Mouse (Mus musculus): ENCODE results near the gene Ucma. TPM values are rescaled to one million over a fixed set of nuclear protein-coding genes. Genes with fewer than 3 reads are reported as not detected.
"Not testable (repeated sequence)": the region's sequence is repeated elsewhere in the genome, so short reads cannot be mapped to it uniquely, and the experiment has no call there.

Ucma gene
- polyA plus RNA-seq (2015; fragmentation: Nextera tagmentation; extraction: Ambion mirVana), result not detected in 2 replicates

- Histone ChIP-seq H3K4me3 (replicated peaks) (no peak within 1 kb of the TSS), H3K4me2 (no peak within 1 kb of the TSS), H3K36me3 (no peaks in the 10 kb centered on the region), H3K9me3 (replicated peaks) (no peaks in the 10 kb centered on the region), H3K4me1 (no peaks in the 10 kb centered on the region), H3K9ac (no peak within 1 kb of the TSS), H3K27ac (no peak within 1 kb of the TSS), H3K27me3 (no peaks in the 10 kb centered on the region)
- WGBS, result 67% methylated on average over 5 of the region's 5 CpGs
- ATAC-seq (replicated peaks; ENCODE audit: low FRiP score), result no peak
Measured at GRCm38 (mm10) chr2:4975807-4976206, at the start of gene Ucma. Gene Ucma, plus strand, starts transcription at chr2:4976122.

DNA sequence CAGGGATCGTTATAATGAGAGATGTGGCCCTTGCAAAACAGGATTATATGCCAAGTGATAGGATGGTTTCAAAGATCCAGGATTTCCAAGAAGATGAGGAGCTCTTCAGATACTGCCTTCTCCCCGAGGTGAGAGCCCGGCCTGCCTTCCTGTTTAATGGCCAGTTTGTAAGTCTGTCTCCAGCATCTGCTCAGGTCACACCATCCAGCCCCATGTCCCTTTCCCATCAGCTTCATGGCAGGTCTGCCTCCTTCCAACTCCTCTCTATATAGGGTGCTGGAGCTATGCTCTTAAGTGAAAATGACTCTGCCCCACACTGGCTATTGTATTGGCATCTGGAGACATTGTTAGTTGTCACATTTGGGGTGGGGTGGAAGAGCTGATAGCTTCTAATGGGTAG is 48.5 kb upstream of the Ucma start:
- Histone ChIP-seq H3K4me1 (no peaks in the 10 kb centered on the region), H3K9me3 (replicated peaks) (no peaks in the 10 kb centered on the region), H3K27me3 (no peaks in the 10 kb centered on the region), H3K9ac (no peak overlapping the region), H3K4me3 (replicated peaks) (no peak overlapping the region), H3K4me2 (no peak overlapping the region), H3K36me3 (peaks cover 44% of the 10 kb centered on the region), H3K27ac (no peak overlapping the region)
- 88% methylated on average over 3 of the region's 3 CpGs for WGBS
- no peak for ATAC-seq (replicated peaks; ENCODE audit: low FRiP score)

DNA sequence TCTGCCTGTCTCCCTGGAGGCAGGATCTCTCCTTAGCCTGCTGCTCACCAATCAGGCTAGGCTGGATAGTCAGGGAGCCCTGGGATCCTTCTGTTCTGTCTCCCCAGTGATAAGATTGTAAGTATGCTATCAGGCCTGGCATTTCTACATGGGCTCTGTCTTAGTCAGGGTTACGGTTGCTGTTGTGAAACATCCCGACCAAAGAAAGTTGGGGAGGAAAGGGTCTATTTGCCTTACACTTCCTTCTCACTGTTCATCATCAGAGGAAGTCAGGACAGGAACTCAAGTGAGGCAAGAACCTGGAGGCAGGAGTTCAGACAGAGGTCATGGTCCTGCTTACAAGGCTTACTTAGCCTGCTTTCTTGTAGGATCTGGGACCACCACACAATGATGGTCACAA is 46.7 kb upstream of the Ucma start:
- Histone ChIP-seq H3K27me3 (no peaks in the 10 kb centered on the region), H3K4me3 (replicated peaks) (no peak overlapping the region), H3K9ac (no peak overlapping the region), H3K9me3 (replicated peaks) (no peaks in the 10 kb centered on the region), H3K4me1 (no peaks in the 10 kb centered on the region), H3K27ac (no peak overlapping the region), H3K4me2 (no peak overlapping the region), H3K36me3 (peaks cover 50% of the 10 kb centered on the region)
- no peak for ATAC-seq (replicated peaks; ENCODE audit: low FRiP score)
- WGBS, result 76% methylated on average over 2 of the region's 2 CpGs

GRCm38 (mm10) chr2:4934516-4934915 is 41.4 kb upstream of the Ucma start:
- 91% methylated on average over 9 of the region's 9 CpGs for WGBS
- no peak overlapping the region for H3K9ac ChIP-seq
- ATAC-seq (replicated peaks; ENCODE audit: low FRiP score), result no peak

GRCm38 (mm10) chr2:4937931-4938330 is 38.0 kb upstream of the Ucma start:
- ATAC-seq (replicated peaks; ENCODE audit: low FRiP score), result no peak

More at GRCm38 (mm10) chr2:4934516-4934915, 41.4 kb upstream of the Ucma start:
- Histone ChIP-seq H3K27me3 (no peaks in the 10 kb centered on the region), H3K9me3 (replicated peaks) (0 out of 2 replicates have a peak, but pooled peaks cover 3% of the 10 kb centered on the region), H3K4me1 (no peaks in the 10 kb centered on the region), H3K36me3 (peaks cover 53% of the 10 kb centered on the region), H3K4me3 (replicated peaks) (no peak overlapping the region), H3K4me2 (no peak overlapping the region), H3K27ac (no peak overlapping the region)

GRCm38 (mm10) chr2:4940861-4941260 is 35.1 kb upstream of the Ucma start:
- Histone ChIP-seq H3K27ac (no peak overlapping the region), H3K9me3 (replicated peaks) (peaks cover 12% of the 10 kb centered on the region), H3K4me3 (replicated peaks) (no peak overlapping the region), H3K27me3 (no peaks in the 10 kb centered on the region), H3K4me2 (no peak overlapping the region), H3K36me3 (peaks cover 26% of the 10 kb centered on the region), H3K4me1 (no peaks in the 10 kb centered on the region), H3K9ac (no peak overlapping the region)
- WGBS, result 88% methylated on average over 11 of the region's 11 CpGs
- no peak for ATAC-seq (replicated peaks; ENCODE audit: low FRiP score)

More at GRCm38 (mm10) chr2:4937931-4938330, 38.0 kb upstream of the Ucma start:
- H3K4me2 ChIP-seq, result no peak overlapping the region
- H3K9ac ChIP-seq, result no peak overlapping the region
- peaks cover 31% of the 10 kb centered on the region for H3K36me3 ChIP-seq
- H3K4me3 ChIP-seq (replicated peaks), result no peak overlapping the region
- H3K27ac ChIP-seq, result no peak overlapping the region
- no peaks in the 10 kb centered on the region for H3K27me3 ChIP-seq
- H3K9me3 ChIP-seq (replicated peaks), result 0 out of 2 replicates have a peak, but pooled peaks cover 3% of the 10 kb centered on the region
- 92% methylated on average over 7 of the region's 7 CpGs for WGBS
- no peaks in the 10 kb centered on the region for H3K4me1 ChIP-seq

GRCm38 (mm10) chr2:4949691-4950090 is 26.2 kb upstream of the Ucma start:
- H3K27ac ChIP-seq; H3K4me2 ChIP-seq; H3K36me3 ChIP-seq; ATAC-seq (replicated peaks; ENCODE audit: low FRiP score); H3K27me3 ChIP-seq; H3K9ac ChIP-seq; H3K4me3 ChIP-seq (replicated peaks); H3K4me1 ChIP-seq; H3K9me3 ChIP-seq (replicated peaks): not testable (repeated sequence)
- WGBS, result 81% methylated on average over 7 of the region's 8 CpGs

DNA sequence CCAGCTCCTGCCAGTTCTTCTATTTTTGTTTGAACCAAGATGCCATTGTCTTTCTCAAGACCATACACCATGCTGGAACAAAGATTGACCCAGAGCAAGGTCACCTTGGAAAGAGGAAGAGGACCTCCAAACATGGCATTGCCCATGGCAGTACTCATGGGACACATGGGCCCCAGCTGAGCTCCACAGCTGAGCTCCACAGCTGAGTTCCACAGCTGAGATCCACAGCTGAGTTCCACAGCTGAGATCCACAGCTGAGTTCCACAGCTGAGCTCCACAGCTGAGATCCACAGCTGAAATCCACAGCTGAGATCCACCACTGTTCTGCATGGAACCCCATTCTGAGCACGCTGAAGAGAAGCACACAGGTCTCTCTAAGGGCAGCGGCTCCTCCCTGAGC is 24.9 kb upstream of the Ucma start:
- H3K36me3 ChIP-seq, result no peaks in the 10 kb centered on the region
- no peak overlapping the region for H3K27ac ChIP-seq
- no peak overlapping the region for H3K4me3 ChIP-seq (replicated peaks)
- H3K4me1 ChIP-seq, result no peaks in the 10 kb centered on the region
- H3K4me2 ChIP-seq, result no peak overlapping the region
- H3K9ac ChIP-seq, result no peak overlapping the region
- no peak for ATAC-seq (replicated peaks; ENCODE audit: low FRiP score)
- no peaks in the 10 kb centered on the region; the same call in 1 of the 2 replicates for H3K9me3 ChIP-seq (replicated peaks)
- no peaks in the 10 kb centered on the region for H3K27me3 ChIP-seq
- WGBS, result 94% methylated on average over 2 of the region's 2 CpGs

DNA sequence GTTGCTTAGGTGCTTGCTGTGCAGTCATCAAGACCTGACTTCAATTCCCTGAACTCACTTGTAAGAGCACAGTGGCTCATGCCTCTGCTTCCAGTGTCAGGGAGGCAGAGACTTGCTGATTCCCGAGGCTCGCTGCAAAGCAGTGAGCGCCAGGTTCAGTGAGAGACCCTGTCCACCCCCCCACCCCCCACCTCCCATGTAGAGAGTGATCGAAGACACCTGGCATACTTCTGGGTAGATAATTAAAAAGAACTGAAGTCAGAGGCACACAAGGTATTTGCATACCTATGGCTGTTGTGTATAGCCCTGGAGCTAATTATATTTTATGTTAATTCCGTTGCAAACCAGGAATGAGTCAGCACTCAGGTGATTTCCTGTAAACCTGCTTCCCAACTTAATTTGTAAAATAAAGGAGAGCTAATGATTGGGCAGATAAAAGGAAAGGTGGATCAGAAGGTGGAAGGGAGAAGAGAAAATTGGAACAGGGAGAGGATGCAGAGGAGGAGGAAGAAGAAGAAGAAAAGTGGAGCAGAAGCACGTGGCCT is 21.6 kb upstream of the Ucma start:
- no peak overlapping the region for H3K4me2 ChIP-seq
- no peaks in the 10 kb centered on the region for H3K27me3 ChIP-seq
- no peak overlapping the region for H3K27ac ChIP-seq
- no peak for ATAC-seq (replicated peaks; ENCODE audit: low FRiP score)
- H3K4me1 ChIP-seq, result no peaks in the 10 kb centered on the region
- no peak overlapping the region for H3K4me3 ChIP-seq (replicated peaks)
- no peak overlapping the region for H3K9ac ChIP-seq
- WGBS, result 80% methylated on average over 6 of the region's 6 CpGs
- H3K36me3 ChIP-seq, result no peaks in the 10 kb centered on the region
- no peaks in the 10 kb centered on the region; the same call in 1 of the 2 replicates for H3K9me3 ChIP-seq (replicated peaks)

- no peaks in the 10 kb centered on the region for H3K4me1 ChIP-seq
- no peak overlapping the region for H3K4me3 ChIP-seq (replicated peaks)
- no peak overlapping the region for H3K9ac ChIP-seq
- H3K4me2 ChIP-seq, result no peak overlapping the region
- H3K27me3 ChIP-seq, result no peaks in the 10 kb centered on the region
- H3K27ac ChIP-seq, result no peak overlapping the region
- 92% methylated on average over 12 of the region's 12 CpGs for WGBS
- no peaks in the 10 kb centered on the region for H3K9me3 ChIP-seq (replicated peaks)
- ATAC-seq (replicated peaks; ENCODE audit: low FRiP score), result no peak
- no peaks in the 10 kb centered on the region for H3K36me3 ChIP-seq
Measured at GRCm38 (mm10) chr2:4958039-4958438, 17.9 kb upstream of the Ucma start.

- H3K27me3 ChIP-seq, result no peaks in the 10 kb centered on the region
Measured at GRCm38 (mm10) chr2:4967806-4968205, 8.1 kb upstream of the Ucma start.

GRCm38 (mm10) chr2:4969083-4969482 is 6.8 kb upstream of the Ucma start:
- no peak overlapping the region for H3K4me3 ChIP-seq (replicated peaks)
- no peaks in the 10 kb centered on the region for H3K27me3 ChIP-seq
- H3K4me2 ChIP-seq, result no peak overlapping the region
- H3K9ac ChIP-seq, result no peak overlapping the region
- no peak overlapping the region for H3K27ac ChIP-seq
- no peaks in the 10 kb centered on the region for H3K4me1 ChIP-seq
- H3K9me3 ChIP-seq (replicated peaks), result no peaks in the 10 kb centered on the region
- H3K36me3 ChIP-seq, result no peaks in the 10 kb centered on the region
- no peak for ATAC-seq (replicated peaks; ENCODE audit: low FRiP score)
- WGBS, result 70% methylated on average over 2 of the region's 2 CpGs

More at GRCm38 (mm10) chr2:4967806-4968205, 8.1 kb upstream of the Ucma start:
- H3K9ac ChIP-seq, result no peak overlapping the region
- no peaks in the 10 kb centered on the region for H3K4me1 ChIP-seq
- H3K4me2 ChIP-seq, result no peak overlapping the region
- H3K27ac ChIP-seq, result no peak overlapping the region
- H3K9me3 ChIP-seq (replicated peaks), result no peaks in the 10 kb centered on the region
- WGBS, result 94% methylated on average over 2 of the region's 2 CpGs
- ATAC-seq (replicated peaks; ENCODE audit: low FRiP score), result no peak
- no peak overlapping the region for H3K4me3 ChIP-seq (replicated peaks)
- H3K36me3 ChIP-seq, result no peaks in the 10 kb centered on the region

DNA sequence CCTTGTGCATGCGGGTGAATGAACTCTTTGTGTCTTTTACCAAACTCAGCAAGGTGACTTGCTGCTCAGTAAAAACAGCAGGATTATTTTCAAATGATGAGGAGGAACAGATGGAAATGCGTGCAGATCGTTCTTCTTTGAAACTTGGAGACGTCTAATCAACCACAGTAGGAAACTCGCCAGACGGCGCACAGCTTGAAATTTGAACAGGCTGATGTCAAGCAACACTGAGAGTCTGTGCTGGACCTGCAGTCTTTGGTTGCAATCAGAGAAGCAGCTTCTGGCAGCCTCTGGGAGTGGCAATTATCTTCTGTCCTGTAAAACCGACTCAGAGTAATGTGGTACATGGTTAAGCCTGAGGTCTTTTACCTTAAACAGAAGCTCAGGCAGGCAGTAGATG is 2.2 kb downstream of the Ucma start:
- 33% methylated on average over 8 of the region's 8 CpGs for WGBS
- Histone ChIP-seq H3K27ac (no peak overlapping the region), H3K27me3 (no peaks in the 10 kb centered on the region), H3K9me3 (replicated peaks) (no peaks in the 10 kb centered on the region), H3K9ac (no peak overlapping the region), H3K4me1 (no peaks in the 10 kb centered on the region), H3K4me3 (replicated peaks) (no peak overlapping the region), H3K4me2 (no peak overlapping the region), H3K36me3 (no peaks in the 10 kb centered on the region)
- ATAC-seq (replicated peaks; ENCODE audit: low FRiP score), result no peak

Data from kidney, embryonic 15.5 days (tissue).